Mouse (Mus musculus) spleen, adult 2 months (tissue): ENCODE results near the gene Ovol3.

Source experiments
- CTCF ChIP-seq: fragments of 200-500 bp; IDR thresholded peaks from 2 replicates; pipeline ENCODE4 v1.5.1; 2011; ENCODE audit warnings: mild to moderate bottlenecking, inconsistent platforms; ENCODE audit not compliant: insufficient read depth, insufficient read length, insufficient replicate concordance; ENCODE audit errors: extremely low read depth
- POLR2A ChIP-seq: fragments of 200-500 bp; IDR thresholded peaks from 2 replicates; pipeline ENCODE4 v1.6.1; 2011; ENCODE audit warnings: low read depth, low read length, inconsistent platforms

GRCm38 (mm10) chr7:30279951-30280669 is 44.6 kb upstream of the Ovol3 start, which contains the start of the genes Thap8 and Wdr62:
- TF ChIP-seq CTCF (no peak), POLR2A (peak; percentile 19; the same call in 1 of the 2 replicates)
